8 mouse cellular contexts compared by ENCODE assay signal in the genomic region with DNA sequence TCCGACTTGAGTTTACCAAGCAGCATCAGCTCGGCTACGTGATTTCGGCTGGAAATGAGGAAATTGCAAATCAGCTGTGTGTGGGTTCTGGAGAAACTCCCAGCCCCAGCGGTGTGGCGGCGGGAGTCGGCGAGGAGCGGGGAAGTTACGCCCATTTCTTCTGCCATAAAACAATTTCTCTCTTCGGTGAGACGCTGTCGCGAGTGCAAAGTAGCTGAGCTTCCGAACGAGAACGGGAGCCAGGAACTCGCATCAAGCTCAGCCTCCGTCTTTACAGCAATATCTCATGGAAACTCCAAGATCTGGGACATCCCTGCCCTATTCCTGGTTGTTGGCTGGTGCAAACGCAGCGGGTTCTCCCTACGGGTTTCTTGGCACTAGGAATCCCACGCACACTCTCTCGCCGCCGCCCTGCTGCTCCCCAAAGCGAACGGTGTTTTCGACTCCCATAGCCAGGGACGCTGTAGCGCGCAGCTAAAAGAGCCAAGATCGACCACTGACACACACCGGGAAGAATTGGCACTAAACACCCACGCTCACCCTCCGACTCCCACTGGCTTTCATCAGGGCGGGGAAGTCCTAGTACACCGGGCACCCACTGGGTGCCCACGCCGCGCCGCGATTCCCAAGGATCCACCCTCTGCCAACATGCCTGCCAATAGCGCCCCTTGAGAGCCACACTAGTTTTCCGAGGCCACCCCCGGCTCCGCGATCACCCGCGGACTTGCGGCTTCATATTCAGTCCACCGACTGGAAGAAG. TPM values are rescaled to one million over a fixed set of nuclear protein-coding genes. Genes with fewer than 3 reads are reported as not detected.
DNase-seq lines count a peak whose midpoint lies in the region; ATAC-seq and TF ChIP-seq lines count a peak whose summit lies in the region.

No protein-coding gene starts in this region.

- H3K4me3 ChIP-seq in intestine, embryonic 16.5 days (ENCODE audit: low read length): peak overlapping the region; percentile 78
- peak overlapping the region; percentile 65 for H3K4me3 ChIP-seq in midbrain, embryonic 15.5 days
- H3K4me3 ChIP-seq in stomach, postnatal 0 days (ENCODE audit: low read depth, low read length): peak overlapping the region; percentile 60

- no peaks in the 10 kb centered on the region for H3K36me3 ChIP-seq in intestine, embryonic 16.5 days (ENCODE audit: control insufficient read depth, insufficient read depth, low read length)
- no peaks in the 10 kb centered on the region for H3K36me3 ChIP-seq in midbrain, embryonic 15.5 days (replicated peaks)
- H3K36me3 ChIP-seq in stomach, postnatal 0 days (ENCODE audit: control insufficient read depth, insufficient read depth, low read length): no peaks in the 10 kb centered on the region

- H3K27ac ChIP-seq in intestine, embryonic 16.5 days (ENCODE audit: low read length): peak overlapping the region; percentile 74
- H3K27ac ChIP-seq in midbrain, embryonic 15.5 days: peak overlapping the region; percentile 86
- no peak overlapping the region for H3K27ac ChIP-seq in stomach, postnatal 0 days (replicated peaks)

- H3K9ac ChIP-seq in intestine, embryonic 16.5 days (ENCODE audit: low read depth, low read length): peak overlapping the region; percentile 73
- peak overlapping the region; percentile 72 for H3K9ac ChIP-seq in midbrain, embryonic 15.5 days
- peak overlapping the region; percentile 57 for H3K9ac ChIP-seq in stomach, postnatal 0 days (ENCODE audit: low read length)

- no peaks in the 10 kb centered on the region for H3K9me3 ChIP-seq in intestine, embryonic 16.5 days (ENCODE audit: control insufficient read depth, low read length)
- no peaks in the 10 kb centered on the region for H3K9me3 ChIP-seq in midbrain, embryonic 15.5 days
- H3K9me3 ChIP-seq in stomach, postnatal 0 days (ENCODE audit: control insufficient read depth, low read length): 0 out of 2 replicates have a peak, but pooled peaks cover 2% of the 10 kb centered on the region

- H3K27me3 ChIP-seq in intestine, embryonic 16.5 days (replicated peaks; ENCODE audit: control insufficient read depth, insufficient read depth, low read length): no peaks in the 10 kb centered on the region
- H3K27me3 ChIP-seq in midbrain, embryonic 15.5 days (replicated peaks): no peaks in the 10 kb centered on the region
- H3K27me3 ChIP-seq in stomach, postnatal 0 days (ENCODE audit: control insufficient read depth, insufficient read depth, low read length): no peaks in the 10 kb centered on the region

- no peak for TF ChIP-seq EP300 in stomach, postnatal 0 days (optimal IDR thresholded peaks at IDR 0.05)

- peak overlapping the region; percentile 99 for H3K4me2 ChIP-seq in intestine, embryonic 16.5 days (ENCODE audit: low read depth, low read length)
- peak overlapping the region; percentile 90 for H3K4me2 ChIP-seq in midbrain, embryonic 15.5 days
- H3K4me2 ChIP-seq in stomach, postnatal 0 days (replicated peaks; ENCODE audit: low read depth): peak overlapping the region; percentile 100

- intact Hi-C loops in heart, postnatal 25 days (cut with DNase I): loop anchor here (5.0 kb wide), 2 partner anchors 74 to 119 kb away; no protein-coding TSS in a partner anchor
- intact Hi-C loops in left cerebral cortex, postnatal 4 days (cut with DNase I): loop anchor here (5.0 kb wide), 1 partner anchor 169 kb away; no protein-coding TSS in a partner anchor

- peak; percentile 71 for ATAC-seq in frontal cortex, adult (ENCODE audit: low TSS enrichment)
- 0 out of 2 replicates have a peak, but pooled peaks have one; percentile 2 for ATAC-seq in intestine, embryonic 16.5 days
- no peak for ATAC-seq in midbrain, embryonic 15.5 days (replicated peaks)
- no peak for ATAC-seq in stomach, postnatal 0 days (ENCODE audit: low FRiP score, low TSS enrichment)

- TF ChIP-seq CTCF in stomach, postnatal 0 days (IDR thresholded peaks at IDR 0.05; ENCODE audit: low read depth): no peak

- DNase-seq in heart, adult 11 months: peak; percentile 94
- DNase-seq in heart, postnatal 25 days (ENCODE audit: low spot score): no peak
- peak; percentile 76 for DNase-seq in cerebellum, adult 9-10 months
- peak; percentile 16 for DNase-seq in left cerebral cortex, postnatal 4 days
- DNase-seq in stomach, postnatal 0 days (ENCODE audit: low spot score): peak; percentile 36

- under 1% methylated on average over 53 of the region's 53 CpGs for WGBS in intestine, embryonic 16.5 days
- WGBS in midbrain, embryonic 15.5 days: under 1% methylated on average over 52 of the region's 53 CpGs
- under 1% methylated on average over 52 of the region's 53 CpGs for WGBS in stomach, postnatal 0 days

- peaks cover 14% of the 10 kb centered on the region for H3K4me1 ChIP-seq in intestine, embryonic 16.5 days (ENCODE audit: control insufficient read depth, insufficient read depth, low read length)
- H3K4me1 ChIP-seq in midbrain, embryonic 15.5 days: peaks cover 23% of the 10 kb centered on the region
- no peaks in the 10 kb centered on the region; the same call in none of the 2 replicates for H3K4me1 ChIP-seq in stomach, postnatal 0 days (replicated peaks; ENCODE audit: control insufficient read depth, insufficient read depth)

RNA-seq across cellular contexts. Expression of gene Dpf3, which starts 1.4 kb away (rescaled TPM):
- total RNA-seq in heart, postnatal 25 days (2021): 10 to 100 TPM; 17.4 to 21.3 TPM
- polyA plus RNA-seq in intestine, embryonic 16.5 days (2015; fragmentation: Nextera tagmentation; extraction: Ambion mirVana): 7.4 and 8.0 TPM in 2 replicates
- total RNA-seq in left cerebral cortex, postnatal 4 days (2021): 10 to 100 TPM in 1 of 2 experiments, 1 to 10 TPM in 1; 7.0 to 11.0 TPM
- polyA plus RNA-seq in midbrain, embryonic 15.5 days (2015; fragmentation: Nextera tagmentation; extraction: Ambion mirVana): 25.0 and 26.9 TPM in 2 replicates
- polyA plus RNA-seq in stomach, postnatal 0 days (2015; fragmentation: Nextera tagmentation; extraction: Ambion mirVana): 2.6 and 3.0 TPM in 2 replicates

RNA-seq across cellular contexts. Expression of gene Dcaf4, which starts 34.2 kb away (rescaled TPM):
- total RNA-seq in heart, postnatal 25 days (2021): 10 to 100 TPM; 14.1 to 15.2 TPM
- 24.6 and 29.5 TPM in 2 replicates for polyA plus RNA-seq in intestine, embryonic 16.5 days (2015; fragmentation: Nextera tagmentation; extraction: Ambion mirVana)
- 10 to 100 TPM; 36.6 to 43.1 TPM for total RNA-seq in left cerebral cortex, postnatal 4 days (2021)
- 45.8 and 51.4 TPM in 2 replicates for polyA plus RNA-seq in midbrain, embryonic 15.5 days (2015; fragmentation: Nextera tagmentation; extraction: Ambion mirVana)
- polyA plus RNA-seq in stomach, postnatal 0 days (2015; fragmentation: Nextera tagmentation; extraction: Ambion mirVana): 19.7 and 21.6 TPM in 2 replicates

Comparison
In these comparisons a context has a peak if more than half of its experiments do, and no peak if none do; other contexts are left out.
1. ATAC-seq: peak in frontal cortex, adult (single experiment) and intestine, embryonic 16.5 days (single experiment); none in midbrain, embryonic 15.5 days (single experiment) and stomach, postnatal 0 days (single experiment).
2. Peak in every context shown above with its lines, with median percentiles within 50 percentile points of each other: H3K4me2 ChIP-seq, H3K4me3 ChIP-seq and H3K9ac ChIP-seq.